In genomic region chr5:75398820-75399219, GRCm38 (mm10) we compare ENCODE assay signal across 19 mouse cellular contexts.
DNase-seq lines count a peak whose midpoint lies in the region; TF ChIP-seq lines count a peak whose summit lies in the region.
"Had no signal": no experiment of that assay in that cellular context is flagged by ENCODE, and none has a peak within 500 bp of the region (broad histone marks: within the 10 kb centered on the region; RNA-seq: fewer than 3 reads in every experiment).

No protein-coding gene starts in this region.

- H3K4me1 ChIP-seq in testis, adult 2 months (ENCODE audit: control insufficient read depth, insufficient read depth, low read length), result no peaks in the 10 kb centered on the region; the same call in 1 of the 2 replicates

- H3K4me3 ChIP-seq in testis, adult 2 months (ENCODE audit: control insufficient read depth, low read depth, low read length), result peak overlapping the region; percentile 62
- H3K4me3 ChIP-seq: embryonic facial prominence, embryonic 10.5 days; embryonic facial prominence, embryonic 12.5 days; forebrain, embryonic 13.5 days had no signal

- TF ChIP-seq CTCF in testis, adult 2 months (IDR thresholded peaks at IDR 0.05; ENCODE audit: control insufficient read depth, insufficient read depth, insufficient replicate concordance, low read depth, low read length), result no peak

- H3K27me3 ChIP-seq in testis, adult 2 months (ENCODE audit: control insufficient read depth, insufficient read depth, low read length), result no peaks in the 10 kb centered on the region
- H3K27me3 ChIP-seq: CH12.LX; forebrain, embryonic 13.5 days had no signal

- no peak overlapping the region for H3K27ac ChIP-seq in testis, adult 2 months (ENCODE audit: control insufficient read depth, insufficient read depth, low read depth, low read length)
- H3K27ac ChIP-seq: embryonic facial prominence, embryonic 10.5 days; embryonic facial prominence, embryonic 12.5 days; forebrain, embryonic 13.5 days had no signal

- no peaks in the 10 kb centered on the region for H3K36me3 ChIP-seq in testis, adult 2 months (ENCODE audit: control insufficient read depth, insufficient read depth, low read length)
- H3K36me3 ChIP-seq: embryonic facial prominence, embryonic 10.5 days; embryonic facial prominence, embryonic 12.5 days; G1E had no signal

- no peak for TF ChIP-seq POLR2A in testis, adult 2 months (IDR thresholded peaks at IDR 0.05; ENCODE audit: control insufficient read depth, low read depth, low read length)

- no peak for DNase-seq in testis, postnatal 10 days (ENCODE audit: low spot score)
- peak; percentile 62 for DNase-seq in R1 (ENCODE audit: low read depth, low spot score)
- DNase-seq in layer of hippocampus, adult 8-10 months (ENCODE audit: low spot score in 2 of 2), result no peak
- DNase-seq in retina, embryonic 14.5 days (ENCODE audit: low spot score), result no peak
- DNase-seq: adrenal gland, adult 8-10 months; adrenal gland, postnatal 14 days; adrenal gland, postnatal 36 days; B cell, adult 2 months; cerebellum, adult 11-12 months; cerebellum, adult 2 months; cerebellum, adult 9-10 months; cerebellum, postnatal 10 days; cerebellum, postnatal 25 days had no signal
